Mouse (Mus musculus): ENCODE measurements at regions not wholly inside any gene's neighbourhood (a gene's known extent, or its start where the extent isn't known, plus 50 kb on each side); places are given as distances from the start of the nearest gene placed in this dataset.
A peak's percentile ranks its signal among the peaks of the same experiment; 100 is the strongest.

DNA sequence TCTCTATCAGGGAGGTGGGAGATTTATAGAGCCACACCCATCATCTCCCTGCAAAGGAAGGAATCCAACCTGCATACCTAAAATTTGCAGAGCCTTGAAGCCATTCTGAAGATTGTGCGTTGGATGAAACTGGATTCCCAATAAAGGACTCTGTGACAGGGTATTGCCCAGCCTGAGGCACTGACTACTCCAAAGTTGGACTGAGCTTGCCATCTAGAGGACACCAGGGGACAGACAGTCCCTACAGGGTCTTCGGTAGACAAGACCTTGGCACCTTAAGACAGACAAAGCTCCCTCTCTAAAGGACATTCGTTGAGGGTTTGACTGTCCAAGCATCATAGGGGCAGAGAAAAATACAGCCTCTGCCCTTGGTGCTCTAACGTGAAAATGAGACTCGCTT, 243.4 kb downstream of the Gsdmc2 start:
- no peaks in the 10 kb centered on the region for H3K36me3 ChIP-seq
- no peaks in the 10 kb centered on the region for H3K9me3 ChIP-seq (replicated peaks)
- DNase-seq (ENCODE audit: low spot score), result peak; percentile 37
- no peaks in the 10 kb centered on the region for H3K4me1 ChIP-seq
- 56% methylated on average over 5 of the region's 5 CpGs for WGBS
- H3K27ac ChIP-seq (replicated peaks), result no peak overlapping the region
- no peaks in the 10 kb centered on the region for H3K27me3 ChIP-seq (ENCODE audit: low read depth, poor library complexity, severe bottlenecking)
- H3K4me3 ChIP-seq, result no peak overlapping the region

DNA sequence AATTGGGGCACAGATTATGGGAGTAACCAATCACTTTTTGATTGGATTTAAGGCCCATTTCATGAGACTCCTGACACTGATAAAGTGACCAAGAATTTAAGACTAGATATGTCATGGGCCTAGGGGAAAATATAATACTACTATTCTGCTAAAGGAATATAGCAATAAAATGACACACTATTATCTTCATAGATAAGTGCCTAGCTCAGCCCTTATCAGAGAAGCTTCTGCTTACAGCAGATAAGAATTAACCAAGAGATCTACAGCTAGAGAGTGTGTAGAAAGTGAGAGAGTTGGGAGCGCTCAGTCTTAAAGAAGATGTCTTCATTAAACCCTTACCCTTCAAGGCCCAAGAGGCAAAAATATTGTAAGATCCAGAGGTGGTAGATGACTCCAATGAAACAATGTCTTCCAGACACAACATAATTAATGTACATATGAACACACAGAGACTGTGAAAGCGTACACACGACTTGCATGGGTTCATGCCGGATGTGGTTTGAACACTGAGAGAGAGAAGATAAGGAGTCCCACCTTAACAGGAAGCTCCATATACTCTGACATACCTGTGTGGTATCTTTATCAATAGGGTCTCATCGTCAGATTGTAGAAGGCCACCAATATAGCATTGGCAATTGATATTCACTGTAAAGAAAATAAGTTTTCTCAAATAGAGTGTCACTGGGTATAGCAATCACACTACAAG, 252.1 kb downstream of the Gsdmc2 start:
- H3K36me3 ChIP-seq, result no peaks in the 10 kb centered on the region
- H3K4me3 ChIP-seq, result no peak overlapping the region
- no peak for DNase-seq (ENCODE audit: low spot score)
- no peaks in the 10 kb centered on the region for H3K9me3 ChIP-seq (replicated peaks)
- no peaks in the 10 kb centered on the region for H3K4me1 ChIP-seq
- WGBS, result 91% methylated on average over 5 of the region's 5 CpGs
- no peaks in the 10 kb centered on the region for H3K27me3 ChIP-seq (ENCODE audit: low read depth, poor library complexity, severe bottlenecking)
- H3K27ac ChIP-seq (replicated peaks), result no peak overlapping the region

DNA sequence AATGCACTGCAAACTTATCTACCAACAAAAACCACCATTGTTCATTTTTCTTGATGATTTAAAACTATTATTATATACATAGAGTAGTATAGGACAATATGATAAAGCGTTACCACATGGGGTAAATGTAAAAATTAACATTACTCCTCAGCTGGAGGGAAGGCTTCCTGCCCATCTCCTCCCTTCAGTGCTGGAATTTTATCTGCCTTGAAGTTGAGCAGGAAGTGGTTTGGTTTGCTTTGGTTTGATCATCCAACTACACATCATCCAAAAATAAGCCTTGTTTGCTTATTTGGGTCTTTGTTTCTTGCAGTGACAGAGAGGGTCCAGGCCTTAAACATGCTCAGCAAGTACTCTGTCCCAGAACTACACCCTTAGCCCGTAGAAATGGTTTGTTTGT, 285.7 kb downstream of the Gsdmc2 start:
- Histone ChIP-seq H3K27me3 (ENCODE audit: low read depth, poor library complexity, severe bottlenecking) (no peaks in the 10 kb centered on the region), H3K9me3 (replicated peaks) (no peaks in the 10 kb centered on the region), H3K4me3 (no peak overlapping the region), H3K36me3 (no peaks in the 10 kb centered on the region), H3K4me1 (no peaks in the 10 kb centered on the region), H3K27ac (replicated peaks) (no peak overlapping the region)
- DNase-seq (ENCODE audit: low spot score), result no peak
- WGBS, result 78% methylated on average over 2 of the region's 2 CpGs

DNA sequence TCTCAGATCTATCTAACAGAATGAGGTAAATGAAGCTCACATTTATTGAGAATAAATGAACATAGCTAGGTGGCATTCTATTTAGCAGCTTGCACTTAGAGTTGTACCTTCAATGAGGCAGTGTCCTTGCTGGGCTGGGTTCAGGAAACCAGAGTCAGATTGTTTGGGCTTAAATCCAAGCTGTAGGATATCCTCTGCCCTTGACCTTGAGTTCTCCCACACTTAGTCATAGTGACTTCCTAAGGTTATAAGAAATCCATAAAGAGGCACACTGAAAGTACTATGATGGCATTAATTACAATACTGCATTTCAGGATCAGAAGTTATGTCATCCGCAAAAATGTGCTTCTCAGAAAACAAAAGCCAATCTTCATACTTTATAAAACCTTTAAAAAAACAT, 286.3 kb downstream of the Gsdmc2 start:
- Histone ChIP-seq H3K27ac (replicated peaks) (no peak overlapping the region), H3K9me3 (replicated peaks) (no peaks in the 10 kb centered on the region), H3K4me1 (no peaks in the 10 kb centered on the region), H3K27me3 (ENCODE audit: low read depth, poor library complexity, severe bottlenecking) (no peaks in the 10 kb centered on the region), H3K4me3 (no peak overlapping the region), H3K36me3 (no peaks in the 10 kb centered on the region)
- 91% methylated on average over 1 of the region's 1 CpGs for WGBS
- no peak for DNase-seq (ENCODE audit: low spot score)

DNA sequence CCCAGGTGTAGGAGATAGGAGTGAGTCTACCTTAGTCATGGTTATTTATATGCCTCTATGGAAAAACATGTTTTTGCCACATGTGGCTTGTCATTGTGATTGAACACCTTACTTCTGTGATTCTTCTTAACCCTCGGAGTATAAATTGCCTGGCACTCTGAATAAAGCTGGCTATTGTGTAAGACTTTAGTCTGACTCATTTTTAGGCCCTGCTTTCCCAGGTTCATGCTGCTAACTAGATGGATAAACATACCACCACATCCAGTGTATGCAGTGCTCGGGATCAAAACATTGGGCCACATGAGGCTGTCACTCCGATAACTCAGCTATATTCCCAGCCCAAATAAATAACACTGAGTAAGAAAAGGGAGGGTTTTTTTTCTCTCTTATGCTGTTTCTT, 287.2 kb downstream of the Gsdmc2 start:
- 88% methylated on average over 3 of the region's 3 CpGs for WGBS
- no peaks in the 10 kb centered on the region for H3K27me3 ChIP-seq (ENCODE audit: low read depth, poor library complexity, severe bottlenecking)
- H3K4me1 ChIP-seq, result no peaks in the 10 kb centered on the region
- no peak overlapping the region for H3K4me3 ChIP-seq
- no peak overlapping the region for H3K27ac ChIP-seq (replicated peaks)
- H3K9me3 ChIP-seq (replicated peaks), result no peaks in the 10 kb centered on the region
- no peaks in the 10 kb centered on the region for H3K36me3 ChIP-seq
- no peak for DNase-seq (ENCODE audit: low spot score)

DNA sequence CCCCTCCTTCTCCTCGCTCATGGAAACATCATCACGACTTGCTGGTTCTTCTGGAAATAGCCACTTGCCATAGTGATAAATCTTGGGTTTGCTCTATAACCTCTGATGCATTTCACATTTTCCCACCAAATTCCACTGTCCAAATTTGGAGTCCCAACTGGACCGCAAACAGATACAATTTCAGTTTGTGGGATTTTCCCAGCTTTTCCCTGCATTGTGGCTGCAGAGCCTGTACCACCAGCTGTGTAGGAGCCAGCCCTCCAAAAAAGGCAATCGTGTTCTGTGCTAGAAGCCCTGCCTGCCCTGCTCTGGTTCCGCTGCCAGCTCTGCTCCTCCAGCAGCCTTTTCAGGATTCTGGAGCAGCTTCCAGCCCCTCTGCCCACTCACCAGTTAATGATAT, 291.4 kb downstream of the Gsdmc2 start:
- WGBS, result 73% methylated on average over 5 of the region's 5 CpGs
- DNase-seq (ENCODE audit: low spot score), result no peak
- Histone ChIP-seq H3K4me1 (no peaks in the 10 kb centered on the region), H3K27ac (replicated peaks) (no peak overlapping the region), H3K9me3 (replicated peaks) (no peaks in the 10 kb centered on the region), H3K36me3 (no peaks in the 10 kb centered on the region), H3K27me3 (ENCODE audit: low read depth, poor library complexity, severe bottlenecking) (no peaks in the 10 kb centered on the region), H3K4me3 (no peak overlapping the region)

DNA sequence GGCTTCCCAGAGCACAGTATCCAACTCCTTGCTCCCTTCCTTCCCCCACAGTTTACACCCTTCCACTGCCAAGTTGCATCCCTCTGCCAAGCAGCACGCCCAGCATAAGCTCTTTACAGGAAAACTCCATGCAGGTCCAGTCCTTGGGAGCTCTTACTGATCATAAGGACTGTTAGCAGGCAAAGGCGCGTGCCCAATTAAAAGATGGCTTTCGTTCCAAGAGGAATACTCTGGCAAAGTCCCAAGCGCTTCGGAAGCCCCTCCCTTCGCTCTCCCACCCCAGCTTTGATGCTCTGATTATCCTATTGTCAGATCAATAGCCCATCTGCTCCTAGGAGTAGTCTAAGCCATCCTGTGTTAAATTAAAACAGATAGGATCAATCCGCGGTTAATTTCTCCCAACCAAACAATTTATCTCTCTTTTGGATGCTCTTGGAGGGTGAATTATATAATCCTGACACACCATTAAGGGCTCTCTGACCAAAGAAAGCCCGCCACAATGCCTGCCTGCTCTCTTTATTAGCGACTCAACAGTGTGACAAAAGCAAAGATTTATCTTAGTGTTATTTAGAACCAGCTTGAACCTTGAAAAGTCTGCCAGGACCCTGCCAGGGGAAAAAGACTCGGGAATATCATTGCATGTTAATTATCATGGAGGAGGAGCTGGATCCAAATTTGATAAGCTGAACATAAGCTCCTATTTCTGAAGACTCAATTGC, 312.5 kb downstream of the Gsdmc2 start:
- no peaks in the 10 kb centered on the region for H3K36me3 ChIP-seq
- H3K9me3 ChIP-seq (replicated peaks), result no peaks in the 10 kb centered on the region
- H3K27me3 ChIP-seq (ENCODE audit: low read depth, poor library complexity, severe bottlenecking), result peaks cover 10% of the 10 kb centered on the region; the same call in 1 of the 2 replicates
- peak; percentile 24 for DNase-seq (ENCODE audit: low spot score)
- H3K4me1 ChIP-seq, result peaks cover 10% of the 10 kb centered on the region
- 47% methylated on average over 12 of the region's 12 CpGs for WGBS
- no peak overlapping the region for H3K4me3 ChIP-seq
- H3K27ac ChIP-seq (replicated peaks), result 0 out of 2 replicates have a peak overlapping the region, but pooled peaks have one; percentile 30

DNA sequence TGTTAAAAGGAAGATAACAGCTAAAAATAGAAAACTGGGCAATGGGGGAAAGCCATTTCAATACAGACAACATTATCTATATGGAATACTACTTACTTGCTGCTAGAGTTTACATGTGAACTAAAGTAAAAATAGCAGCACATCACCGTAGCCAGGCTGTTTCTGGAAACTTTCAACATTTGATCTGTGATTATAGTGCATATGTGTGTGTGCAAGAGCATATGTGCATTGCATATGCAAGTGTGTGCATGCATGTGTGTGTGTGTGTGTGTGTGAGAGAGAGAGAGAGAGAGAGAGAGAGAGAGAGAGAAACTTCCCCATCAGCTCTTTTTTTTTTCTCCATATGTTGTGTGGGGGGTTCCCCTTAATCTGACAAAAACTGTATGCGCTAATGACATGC, 317.7 kb downstream of the Gsdmc2 start:
- DNase-seq (ENCODE audit: low spot score), result no peak
- peaks cover 10% of the 10 kb centered on the region; the same call in 1 of the 2 replicates for H3K27me3 ChIP-seq (ENCODE audit: low read depth, poor library complexity, severe bottlenecking)
- 92% methylated on average over 2 of the region's 2 CpGs for WGBS
- H3K4me3 ChIP-seq, result no peak overlapping the region
- no peak overlapping the region for H3K27ac ChIP-seq (replicated peaks)
- no peaks in the 10 kb centered on the region for H3K36me3 ChIP-seq
- peaks cover 2% of the 10 kb centered on the region for H3K4me1 ChIP-seq
- H3K9me3 ChIP-seq (replicated peaks), result no peaks in the 10 kb centered on the region

DNA sequence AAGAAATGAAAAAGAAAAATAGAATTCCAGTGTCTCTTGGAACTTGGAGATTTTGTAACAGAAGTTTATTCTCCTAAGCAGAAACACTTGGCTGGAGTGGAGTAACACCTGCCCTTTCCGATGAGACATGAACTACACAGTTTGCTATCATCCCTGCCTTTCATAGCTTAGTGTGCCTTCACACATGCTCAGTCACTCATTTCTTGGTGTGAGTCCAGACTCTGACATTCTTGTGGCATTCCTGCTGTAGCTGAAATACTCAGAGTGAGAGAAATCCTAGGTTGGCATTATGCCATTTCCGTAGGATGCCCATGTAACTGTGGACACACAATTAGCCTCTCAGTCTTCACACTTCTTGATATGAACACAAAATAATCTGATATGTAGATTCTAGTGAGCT, 318.2 kb downstream of the Gsdmc2 start:
- no peaks in the 10 kb centered on the region; the same call in 1 of the 2 replicates for H3K4me1 ChIP-seq
- peaks cover 10% of the 10 kb centered on the region; the same call in 1 of the 2 replicates for H3K27me3 ChIP-seq (ENCODE audit: low read depth, poor library complexity, severe bottlenecking)
- no peak overlapping the region for H3K4me3 ChIP-seq
- no peaks in the 10 kb centered on the region for H3K36me3 ChIP-seq
- 93% methylated on average over 2 of the region's 2 CpGs for WGBS
- no peaks in the 10 kb centered on the region for H3K9me3 ChIP-seq (replicated peaks)
- no peak for DNase-seq (ENCODE audit: low spot score)
- no peak overlapping the region for H3K27ac ChIP-seq (replicated peaks)

DNA sequence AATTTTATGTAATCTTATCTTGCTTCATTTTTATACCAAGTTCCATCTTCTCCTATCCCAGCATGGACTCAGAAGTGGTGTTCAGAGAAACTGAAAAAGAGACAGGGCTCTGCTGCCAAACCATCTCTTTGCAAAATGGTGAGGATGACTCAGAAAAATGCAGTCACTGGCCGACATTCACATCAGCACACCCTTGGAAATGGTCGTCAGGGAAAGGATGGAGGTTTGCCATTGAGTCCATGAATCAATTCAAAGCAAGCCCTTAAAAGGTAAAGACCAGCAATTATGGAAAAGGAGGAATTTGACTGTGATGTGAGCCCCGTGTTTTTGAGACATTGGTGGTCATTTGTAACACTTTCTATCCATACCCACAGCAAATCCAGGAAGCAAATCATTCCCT, 327.7 kb downstream of the Gsdmc2 start:
- H3K9me3 ChIP-seq (replicated peaks), result no peaks in the 10 kb centered on the region
- WGBS, result 80% methylated on average over 3 of the region's 3 CpGs
- no peaks in the 10 kb centered on the region for H3K27me3 ChIP-seq (ENCODE audit: low read depth, poor library complexity, severe bottlenecking)
- H3K4me1 ChIP-seq, result no peaks in the 10 kb centered on the region
- no peak overlapping the region for H3K4me3 ChIP-seq
- no peak overlapping the region for H3K27ac ChIP-seq (replicated peaks)
- H3K36me3 ChIP-seq, result no peaks in the 10 kb centered on the region
- no peak for DNase-seq (ENCODE audit: low spot score)

DNA sequence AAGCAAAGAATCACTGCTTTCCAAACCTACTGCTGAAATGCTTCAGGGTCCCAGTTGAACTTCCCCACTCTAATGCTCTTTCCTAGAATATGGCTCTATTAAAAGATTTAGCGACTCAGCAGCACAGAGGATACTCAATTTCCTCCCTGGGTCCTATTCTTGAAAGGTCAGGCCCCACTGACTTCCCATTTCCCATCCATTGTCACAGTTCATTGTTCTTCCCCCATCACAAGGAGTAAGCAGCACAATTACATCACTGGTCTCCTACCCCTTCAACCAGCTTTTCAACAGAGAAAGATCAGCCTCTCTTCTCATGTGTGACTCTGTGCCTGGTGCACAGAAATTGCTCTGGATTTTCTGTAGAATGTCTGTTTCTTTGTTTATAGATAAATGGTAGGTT, 344.5 kb downstream of the Gsdmc2 start:
- no peaks in the 10 kb centered on the region for H3K36me3 ChIP-seq
- 42% methylated on average over 1 of the region's 1 CpGs for WGBS
- H3K27ac ChIP-seq (replicated peaks), result no peak overlapping the region
- H3K4me1 ChIP-seq, result peaks cover 8% of the 10 kb centered on the region
- no peak for DNase-seq (ENCODE audit: low spot score)
- no peaks in the 10 kb centered on the region for H3K9me3 ChIP-seq (replicated peaks)
- H3K27me3 ChIP-seq (ENCODE audit: low read depth, poor library complexity, severe bottlenecking), result no peaks in the 10 kb centered on the region
- H3K4me3 ChIP-seq, result no peak overlapping the region

DNA sequence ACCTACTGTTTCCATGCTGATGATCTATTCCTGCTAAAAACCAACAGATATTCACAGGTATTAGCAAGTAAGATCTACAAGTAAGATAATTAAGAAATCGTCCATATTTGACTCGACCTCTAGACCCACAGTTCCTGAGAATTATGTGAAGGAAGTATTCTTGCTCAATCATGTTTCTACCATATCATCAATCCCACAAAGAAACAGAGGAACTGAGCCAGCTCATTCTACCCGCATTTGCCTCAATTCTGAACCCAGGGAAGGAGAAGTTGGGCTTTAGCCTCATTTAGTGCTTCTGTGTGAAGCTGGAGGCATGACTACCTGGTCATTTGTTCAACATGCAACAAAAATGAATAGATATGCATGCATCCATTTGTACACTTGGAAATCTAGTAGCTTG, 346.5 kb downstream of the Gsdmc2 start:
- 84% methylated on average over 3 of the region's 3 CpGs for WGBS
- H3K4me3 ChIP-seq, result no peak overlapping the region
- no peaks in the 10 kb centered on the region for H3K27me3 ChIP-seq (ENCODE audit: low read depth, poor library complexity, severe bottlenecking)
- H3K9me3 ChIP-seq (replicated peaks), result no peaks in the 10 kb centered on the region
- DNase-seq (ENCODE audit: low spot score), result no peak
- H3K36me3 ChIP-seq, result no peaks in the 10 kb centered on the region
- H3K4me1 ChIP-seq, result peaks cover 8% of the 10 kb centered on the region
- no peak overlapping the region for H3K27ac ChIP-seq (replicated peaks)

DNA sequence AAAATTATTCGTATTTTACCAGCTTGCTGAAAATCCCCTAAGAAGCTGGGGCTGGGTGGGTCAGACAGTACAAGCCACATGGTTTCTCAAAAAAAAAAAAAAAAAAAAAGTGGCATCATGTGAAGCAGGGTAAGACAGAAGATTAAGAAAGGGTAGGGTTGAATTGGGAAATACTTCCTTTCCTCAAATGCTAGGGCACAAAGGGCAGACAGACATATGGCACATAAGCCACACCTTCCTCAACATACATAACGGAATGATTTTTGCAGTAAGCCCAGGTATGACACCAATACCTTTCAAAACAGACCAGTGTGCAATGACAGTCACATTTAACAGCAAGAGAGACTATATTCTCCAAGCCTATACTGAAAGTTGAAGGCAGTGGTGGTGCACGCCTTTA, 347.8 kb downstream of the Gsdmc2 start:
- Histone ChIP-seq H3K9me3 (replicated peaks) (no peaks in the 10 kb centered on the region), H3K4me1 (peaks cover 8% of the 10 kb centered on the region), H3K27ac (replicated peaks) (no peak overlapping the region), H3K27me3 (ENCODE audit: low read depth, poor library complexity, severe bottlenecking) (no peaks in the 10 kb centered on the region), H3K4me3 (no peak overlapping the region), H3K36me3 (no peaks in the 10 kb centered on the region)
- no peak for DNase-seq (ENCODE audit: low spot score)
- 88% methylated on average over 3 of the region's 3 CpGs for WGBS

Data from midbrain, embryonic 10.5 days (tissue).